Mouse (Mus musculus) B cell, adult 2 months (primary cell): ENCODE data around the gene Aco1.
A peak's percentile ranks its signal among the peaks of the same experiment; 100 is the strongest.
"Not testable (repeated sequence)": the region's sequence is repeated elsewhere in the genome, so short reads cannot be mapped to it uniquely, and the experiment has no call there.

Experiments
- DNase-seq, 2 experiments: peaks; one replicate each; pipeline ENCODE4 v3.0.0; 2022

Gene Aco1

GRCm38 (mm10) chr4:40142743-40143532 lies at the start of gene Aco1:
Gene Aco1, plus strand, starts transcription at chr4:40143081.
- DNase-seq: peak; percentile 95

GRCm38 (mm10) chr4:40094974-40095373 lies 47.9 kb upstream of the Aco1 start:
- no peak for DNase-seq

GRCm38 (mm10) chr4:40102996-40103395 lies 39.9 kb upstream of the Aco1 start:
- no peak for DNase-seq

- DNase-seq: no peak
Measured at GRCm38 (mm10) chr4:40106004-40106536, 36.8 kb upstream of the Aco1 start.

- no peak for DNase-seq
Measured at GRCm38 (mm10) chr4:40108030-40108429, 34.9 kb upstream of the Aco1 start.

GRCm38 (mm10) chr4:40113173-40113572 lies 29.7 kb upstream of the Aco1 start:
- DNase-seq: no peak

GRCm38 (mm10) chr4:40121221-40121620 lies 21.7 kb upstream of the Aco1 start:
- no peak for DNase-seq

GRCm38 (mm10) chr4:40122291-40122690 lies 20.6 kb upstream of the Aco1 start:
- not testable (repeated sequence) for DNase-seq

- DNase-seq: peak; percentile 82 to 83
Measured at GRCm38 (mm10) chr4:40134468-40135102, 8.3 kb upstream of the Aco1 start.

- no peak for DNase-seq
Measured at GRCm38 (mm10) chr4:40136519-40136918, 6.4 kb upstream of the Aco1 start.

- DNase-seq: no peak
Measured at GRCm38 (mm10) chr4:40139663-40140255, 3.1 kb upstream of the Aco1 start.

GRCm38 (mm10) chr4:40143533-40143871 lies 621 bp downstream of the Aco1 start:
- DNase-seq: no peak

- DNase-seq: no peak
Measured at GRCm38 (mm10) chr4:40144543-40144942, 1.7 kb downstream of the Aco1 start.

- no peak for DNase-seq
Measured at GRCm38 (mm10) chr4:40144981-40145380, 2.1 kb downstream of the Aco1 start.

- no peak for DNase-seq
Measured at GRCm38 (mm10) chr4:40148281-40148680, 5.4 kb downstream of the Aco1 start.

- DNase-seq: no peak
Measured at GRCm38 (mm10) chr4:40150046-40150445, 7.2 kb downstream of the Aco1 start.

- DNase-seq: no peak
Measured at GRCm38 (mm10) chr4:40152771-40153170, 9.9 kb downstream of the Aco1 start.

- DNase-seq: no peak
Measured at GRCm38 (mm10) chr4:40153500-40153899, 10.6 kb downstream of the Aco1 start.

GRCm38 (mm10) chr4:40154751-40155150 lies 11.9 kb downstream of the Aco1 start:
- DNase-seq: no peak

- no peak for DNase-seq
Measured at GRCm38 (mm10) chr4:40155467-40155999, 12.7 kb downstream of the Aco1 start.

- no peak for DNase-seq
Measured at GRCm38 (mm10) chr4:40156153-40156552, 13.3 kb downstream of the Aco1 start.

- DNase-seq: no peak
Measured at GRCm38 (mm10) chr4:40156582-40157499, 14.0 kb downstream of the Aco1 start.
